In genomic region chr16:8425736-8426135, GRCm38 (mm10) we compare ENCODE assay signal across 24 mouse cellular contexts. TPM values are rescaled to one million over a fixed set of nuclear protein-coding genes. Genes with fewer than 3 reads are reported as not detected.
"Had no signal": no experiment of that assay in that cellular context is flagged by ENCODE, and none has a peak within 500 bp of the region (broad histone marks: within the 10 kb centered on the region; RNA-seq: fewer than 3 reads in every experiment).

No protein-coding gene starts in this region.

- H3K4me3 ChIP-seq: intestine, embryonic 15.5 days; left cerebral cortex, adult 2 months had no signal

- ATAC-seq: hindbrain, embryonic 16.5 days; inflammation-experienced regulatory T-cells, adult 6 months; intestine, embryonic 15.5 days; intestine, postnatal 0 days had no signal

- H3K27ac ChIP-seq: gastrocnemius, adult 2 months; hindbrain, embryonic 10.5 days; hindbrain, embryonic 12.5 days; hindbrain, embryonic 14.5 days; intestine, embryonic 15.5 days; layer of hippocampus, adult 2 months; left cerebral cortex, adult 2 months; limb, embryonic 10.5 days; limb, embryonic 12.5 days had no signal

- H3K9ac ChIP-seq: heart, embryonic 12.5 days; hindbrain, embryonic 12.5 days; intestine, embryonic 15.5 days; limb, embryonic 12.5 days had no signal

- H3K36me3 ChIP-seq: heart, embryonic 12.5 days; hindbrain, embryonic 10.5 days; hindbrain, embryonic 12.5 days; intestine, embryonic 15.5 days; limb, embryonic 10.5 days; limb, embryonic 12.5 days had no signal

- DNase-seq: gastrocnemius, adult 2 months; gastrocnemius, postnatal 10 days; gastrocnemius, postnatal 25 days; heart, postnatal 4 days; liver had no signal

- H3K9me3 ChIP-seq: heart, embryonic 12.5 days; hindbrain, embryonic 10.5 days; hindbrain, embryonic 12.5 days; intestine, embryonic 15.5 days; limb, embryonic 10.5 days; limb, embryonic 12.5 days had no signal

RNA-seq across cellular contexts. Expression of gene Tmem114, which starts 0.8 kb away (rescaled TPM):
- total RNA-seq: gastrocnemius, adult 2 months; gastrocnemius, postnatal 10 days; gastrocnemius, postnatal 25 days; gastrocnemius, postnatal 4 days; granulocyte monocyte progenitor cell, adult 5-6 weeks; heart, postnatal 10 days; heart, postnatal 25 days; heart, postnatal 4 days had no signal
- polyA plus RNA-seq: heart, embryonic 12.5 days; heart, embryonic 14.5 days; heart, embryonic 16.5 days; hindbrain, embryonic 10.5 days; hindbrain, embryonic 12.5 days; inflammation-experienced regulatory T-cells, adult 6 months; intestine, embryonic 15.5 days; intestine, postnatal 0 days; kidney, embryonic 14.5 days; limb, embryonic 12.5 days had no signal
